Mouse (Mus musculus) G1E (cell line): ENCODE measurements around the gene Bhlha9.

Experiments
- CTCF ChIP-seq: IDR thresholded peaks from 2 replicates; pipeline ENCODE4 v1.5.1; 2012; ENCODE audit warnings: low read depth, low read length, inconsistent platforms, mixed read lengths
- GATA1 ChIP-seq: IDR thresholded peaks from 2 replicates; pipeline ENCODE4 v1.6.1; 2012; ENCODE audit warnings: borderline replicate concordance, low read length, inconsistent platforms, mixed read lengths
- POLR2AphosphoS5 ChIP-seq: IDR thresholded peaks from 2 replicates; pipeline ENCODE4 v1.6.1; 2012; ENCODE audit warnings: low read depth, low read length, inconsistent platforms; ENCODE audit not compliant: insufficient replicate concordance
- TAL1 ChIP-seq: conservative IDR thresholded peaks from 2 replicates; pipeline ENCODE4 v1.6.1; 2012; ENCODE audit warnings: low read depth, low read length, inconsistent platforms, mixed read lengths

DNA sequence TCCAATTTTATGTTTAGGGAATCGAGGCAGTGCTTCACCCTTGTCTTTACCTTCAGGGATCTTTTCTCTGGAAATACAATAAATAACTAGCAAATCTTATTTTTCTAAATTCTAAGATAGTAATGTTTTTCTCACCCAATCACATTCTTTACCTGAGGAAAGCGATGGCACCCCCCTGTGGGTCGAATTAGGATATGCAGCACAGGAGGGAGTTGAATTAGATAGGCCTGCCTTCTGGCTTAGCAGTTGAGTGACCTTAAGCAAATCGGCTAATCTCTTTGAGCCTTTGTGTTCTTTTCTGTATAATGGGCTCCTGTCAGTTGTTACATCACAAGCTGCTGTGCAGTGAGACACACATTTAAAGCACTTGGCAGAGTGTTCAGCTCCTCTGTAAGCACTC lies 2.4 kb downstream of the Bhlha9 start:
- no peak for TF ChIP-seq CTCF
- TF ChIP-seq GATA1, result no peak
- TF ChIP-seq TAL1, result no peak
- no peak for TF ChIP-seq POLR2AphosphoS5
